Mouse (Mus musculus): ENCODE results near the gene Sez6l2. TPM values are rescaled to one million over a fixed set of nuclear protein-coding genes. Genes with fewer than 3 reads are reported as not detected.
A peak's percentile ranks its signal among the peaks of the same experiment; 100 is the strongest.

Sez6l2 gene
- polyA plus RNA-seq, 1 experiment = 129 TPM

DNA sequence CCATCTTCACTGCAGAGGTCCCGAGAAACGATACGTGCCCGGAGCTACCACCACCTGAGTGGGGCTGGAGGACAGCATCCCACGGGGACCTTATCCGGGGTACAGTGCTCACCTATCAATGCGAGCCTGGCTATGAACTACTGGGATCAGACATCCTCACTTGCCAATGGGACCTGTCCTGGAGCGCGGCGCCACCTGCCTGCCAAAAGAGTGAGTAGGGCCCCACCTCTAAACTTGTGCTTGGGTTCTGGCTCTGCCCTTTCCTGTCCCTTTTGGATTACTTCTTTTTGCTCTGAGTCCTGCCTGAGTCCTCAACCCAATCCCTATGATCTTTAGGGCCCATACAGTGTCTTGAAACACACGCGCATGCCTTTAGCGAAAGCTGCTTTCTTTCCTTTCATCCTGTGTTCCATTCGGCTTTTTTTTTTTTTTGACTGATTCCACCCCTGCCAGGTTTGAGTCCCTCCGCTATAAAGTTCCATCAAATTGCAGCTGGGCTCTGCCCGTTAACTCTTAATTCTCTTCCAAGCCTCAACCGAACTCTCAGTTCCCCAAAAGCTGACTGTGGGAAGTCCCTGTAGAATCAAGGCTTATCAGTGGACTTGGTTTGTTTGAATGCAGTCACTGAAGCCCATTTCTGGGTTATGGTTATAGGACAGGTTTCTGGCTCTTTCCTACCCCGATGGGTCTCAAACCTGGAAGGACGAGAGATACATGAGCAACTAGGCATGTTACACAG is 13.4 kb downstream of the Sez6l2 start:
- TF ChIP-seq CTCF (IDR thresholded peaks at IDR 0.05; ENCODE audit: borderline replicate concordance, extremely low read depth, insufficient read depth, insufficient read length) (peak; percentile 58), POLR2A (IDR thresholded peaks at IDR 0.05; ENCODE audit: borderline replicate concordance, extremely low read depth, insufficient read depth, insufficient read length, poor library complexity, severe bottlenecking) (no peak)
- peak; percentile 47 for DNase-seq (ENCODE audit: low read depth)

GRCm38 (mm10) chr7:126965568-126965967 is 15.2 kb downstream of the Sez6l2 start:
- DNase-seq (ENCODE audit: low read depth) = no peak
- no peak for TF ChIP-seq POLR2A (IDR thresholded peaks at IDR 0.05; ENCODE audit: borderline replicate concordance, extremely low read depth, insufficient read depth, insufficient read length, poor library complexity, severe bottlenecking)
- TF ChIP-seq CTCF (IDR thresholded peaks at IDR 0.05; ENCODE audit: borderline replicate concordance, extremely low read depth, insufficient read depth, insufficient read length) = no peak

DNA sequence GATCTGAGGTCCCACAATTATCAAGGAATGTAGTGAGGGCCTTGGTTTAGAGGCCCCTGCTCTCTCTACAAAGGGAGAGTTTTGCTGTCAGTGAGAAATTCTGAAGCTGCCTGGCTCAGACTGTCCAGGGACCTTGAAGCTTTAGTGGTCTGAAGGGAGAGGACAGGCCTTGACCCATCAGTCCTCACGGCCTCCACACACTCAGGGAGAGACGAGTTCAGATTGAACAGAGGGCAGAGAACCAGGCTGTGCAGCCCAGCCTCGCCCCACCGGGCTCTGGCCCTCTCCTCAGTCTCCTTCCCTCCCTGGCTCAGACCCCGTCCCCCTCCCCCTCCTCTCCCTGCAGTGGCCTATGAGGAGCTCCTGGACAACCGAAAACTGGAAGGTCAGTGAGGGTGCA is 17.0 kb downstream of the Sez6l2 start:
- TF ChIP-seq POLR2A (IDR thresholded peaks at IDR 0.05; ENCODE audit: borderline replicate concordance, extremely low read depth, insufficient read depth, insufficient read length, poor library complexity, severe bottlenecking) (no peak), CTCF (IDR thresholded peaks at IDR 0.05; ENCODE audit: borderline replicate concordance, extremely low read depth, insufficient read depth, insufficient read length) (no peak)
- DNase-seq (ENCODE audit: low read depth) = no peak

DNA sequence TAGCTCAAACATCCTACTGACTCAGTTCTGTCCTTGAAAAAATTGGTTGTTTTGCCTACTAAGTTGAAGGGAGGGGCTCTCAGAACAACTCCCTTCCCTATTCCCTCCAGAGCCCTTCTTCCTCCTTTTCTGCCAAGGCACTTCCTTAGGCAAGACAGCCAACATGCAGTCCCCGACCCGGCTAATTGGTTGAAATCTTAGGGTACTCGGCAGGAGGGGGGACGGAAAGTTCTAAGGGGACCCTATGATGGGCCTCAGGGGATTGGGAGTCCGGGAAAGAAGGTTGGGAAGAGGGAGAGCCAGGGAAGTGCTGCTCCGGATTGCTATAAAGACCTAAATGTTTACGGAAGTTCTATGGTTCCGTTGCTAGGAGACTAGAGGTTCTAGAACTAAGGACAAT is 25.1 kb downstream of the Sez6l2 start:
- DNase-seq (ENCODE audit: low read depth) = peak; percentile 2
- TF ChIP-seq CTCF (IDR thresholded peaks at IDR 0.05; ENCODE audit: borderline replicate concordance, extremely low read depth, insufficient read depth, insufficient read length) (no peak), POLR2A (IDR thresholded peaks at IDR 0.05; ENCODE audit: borderline replicate concordance, extremely low read depth, insufficient read depth, insufficient read length, poor library complexity, severe bottlenecking) (no peak)

DNA sequence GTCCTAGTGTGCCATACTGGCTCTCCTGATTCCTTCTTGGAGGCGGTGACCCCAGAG is 25.4 kb downstream of the Sez6l2 start, which contains the start of gene Cdipt:
Gene Cdipt, plus strand, starts transcription at position 22 of the 57 bp plus-strand sequence.
- no peak for DNase-seq (ENCODE audit: low read depth)
- TF ChIP-seq POLR2A (IDR thresholded peaks at IDR 0.05; ENCODE audit: borderline replicate concordance, extremely low read depth, insufficient read depth, insufficient read length, poor library complexity, severe bottlenecking) = no peak
- no peak for TF ChIP-seq CTCF (IDR thresholded peaks at IDR 0.05; ENCODE audit: borderline replicate concordance, extremely low read depth, insufficient read depth, insufficient read length)

DNA sequence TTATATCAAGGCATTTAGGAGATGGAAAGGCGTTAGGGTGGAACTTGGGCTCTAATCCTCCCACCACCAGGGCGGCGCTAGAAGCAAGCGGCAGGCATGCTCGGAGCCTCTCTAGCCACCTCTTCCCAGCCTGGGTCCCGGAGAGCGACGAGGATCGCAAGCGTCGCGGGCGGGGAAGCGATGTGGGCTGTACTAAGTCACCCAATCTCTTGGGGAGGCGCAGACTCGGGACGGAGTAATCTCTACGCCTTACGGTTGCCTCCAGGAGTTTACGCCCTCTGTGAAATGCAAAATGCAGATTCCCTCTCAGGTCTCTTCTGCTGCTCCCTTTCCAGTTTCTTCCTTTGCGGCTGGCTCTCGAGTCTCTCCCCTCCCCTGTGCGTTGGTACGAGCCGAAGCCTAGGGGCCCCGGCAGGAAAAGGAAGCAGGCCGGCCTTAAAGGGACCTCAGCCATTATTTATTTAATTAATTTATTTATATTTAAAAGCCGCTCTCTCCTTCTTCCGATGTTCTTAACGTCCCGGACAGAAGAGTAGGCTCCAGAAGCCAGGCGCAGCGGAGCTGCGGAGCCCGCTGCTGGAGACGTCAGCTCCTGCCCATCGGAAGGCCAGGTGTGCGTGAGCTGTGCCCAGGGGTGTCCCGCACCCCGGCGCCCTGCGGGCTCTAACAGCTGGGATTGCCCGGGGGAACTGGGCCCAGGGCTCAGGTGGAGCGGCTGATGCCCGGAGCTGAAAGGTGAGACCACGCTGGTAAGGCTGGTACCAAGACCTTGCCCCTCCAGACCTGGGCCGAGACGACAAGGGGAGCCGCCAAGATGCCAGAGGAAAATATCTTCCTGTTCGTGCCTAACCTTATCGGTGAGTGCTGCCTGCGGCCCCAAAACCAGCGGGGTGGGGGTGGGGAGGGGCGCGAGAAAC is 25.8 kb downstream of the Sez6l2 start, which contains the start of gene Cdiptos:
Gene Cdiptos, minus strand, starts transcription at position 149 of the 917 bp plus-strand sequence.
- peak; percentile 98 for TF ChIP-seq CTCF (IDR thresholded peaks at IDR 0.05; ENCODE audit: borderline replicate concordance, extremely low read depth, insufficient read depth, insufficient read length)
- no peak for TF ChIP-seq POLR2A (IDR thresholded peaks at IDR 0.05; ENCODE audit: borderline replicate concordance, extremely low read depth, insufficient read depth, insufficient read length, poor library complexity, severe bottlenecking)
- DNase-seq (ENCODE audit: low read depth) = peak; percentile 99

DNA sequence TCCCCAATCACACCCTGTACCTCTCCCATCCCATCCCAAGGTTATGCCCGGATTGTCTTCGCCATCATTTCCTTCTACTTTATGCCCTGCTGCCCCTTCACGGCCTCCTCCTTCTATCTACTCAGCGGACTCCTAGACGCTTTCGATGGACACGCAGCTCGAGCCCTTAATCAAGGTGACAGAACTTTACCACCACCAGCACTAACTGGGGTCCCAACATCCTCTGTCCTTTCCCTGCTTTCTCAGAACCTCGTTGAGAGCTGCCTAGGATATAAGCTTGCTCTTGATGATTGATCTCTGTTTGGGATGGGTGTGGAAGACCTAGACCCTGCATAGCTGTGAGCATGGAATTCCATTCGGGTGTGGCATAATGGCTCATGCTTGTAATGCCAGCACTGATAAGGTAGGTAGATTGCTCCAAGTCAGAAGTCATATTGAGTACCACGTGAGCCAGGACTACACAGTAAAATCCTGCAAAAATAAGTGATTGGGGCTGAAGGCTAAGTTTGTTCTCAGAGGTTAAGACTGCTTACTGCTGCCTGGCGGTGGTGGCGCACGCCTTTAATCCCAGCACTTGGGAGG is 26.6 kb downstream of the Sez6l2 start:
- no peak for DNase-seq (ENCODE audit: low read depth)
- TF ChIP-seq POLR2A (IDR thresholded peaks at IDR 0.05; ENCODE audit: borderline replicate concordance, extremely low read depth, insufficient read depth, insufficient read length, poor library complexity, severe bottlenecking) (no peak), CTCF (IDR thresholded peaks at IDR 0.05; ENCODE audit: borderline replicate concordance, extremely low read depth, insufficient read depth, insufficient read length) (no peak)

DNA sequence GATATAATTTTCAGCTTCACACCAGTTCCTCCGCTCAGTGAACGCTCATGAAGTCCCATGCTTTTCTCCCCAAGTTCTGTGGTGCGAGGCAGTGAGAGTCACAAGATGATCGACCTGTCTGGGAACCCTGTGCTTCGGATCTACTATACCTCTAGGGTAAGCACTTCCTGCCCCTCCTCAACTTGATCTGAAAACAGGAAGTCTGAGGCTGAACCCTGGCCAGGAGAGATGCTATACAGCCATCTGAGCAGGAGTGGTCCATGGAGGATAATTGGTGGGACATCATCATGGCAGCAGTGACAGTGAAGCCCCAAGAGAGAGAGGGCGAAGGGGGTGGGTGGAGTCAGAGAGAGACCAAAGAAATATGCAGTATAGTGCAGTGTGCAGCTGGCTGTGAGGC is 28.5 kb downstream of the Sez6l2 start:
- no peak for TF ChIP-seq POLR2A (IDR thresholded peaks at IDR 0.05; ENCODE audit: borderline replicate concordance, extremely low read depth, insufficient read depth, insufficient read length, poor library complexity, severe bottlenecking)
- no peak for TF ChIP-seq CTCF (IDR thresholded peaks at IDR 0.05; ENCODE audit: borderline replicate concordance, extremely low read depth, insufficient read depth, insufficient read length)

GRCm38 (mm10) chr7:126981601-126982000 is 31.2 kb downstream of the Sez6l2 start:
- DNase-seq (ENCODE audit: low read depth) = no peak
- TF ChIP-seq POLR2A (IDR thresholded peaks at IDR 0.05; ENCODE audit: borderline replicate concordance, extremely low read depth, insufficient read depth, insufficient read length, poor library complexity, severe bottlenecking) (no peak), CTCF (IDR thresholded peaks at IDR 0.05; ENCODE audit: borderline replicate concordance, extremely low read depth, insufficient read depth, insufficient read length) (no peak)

More for the DNA sequence above, 28.5 kb downstream of the Sez6l2 start:
- no peak for DNase-seq (ENCODE audit: low read depth)

DNA sequence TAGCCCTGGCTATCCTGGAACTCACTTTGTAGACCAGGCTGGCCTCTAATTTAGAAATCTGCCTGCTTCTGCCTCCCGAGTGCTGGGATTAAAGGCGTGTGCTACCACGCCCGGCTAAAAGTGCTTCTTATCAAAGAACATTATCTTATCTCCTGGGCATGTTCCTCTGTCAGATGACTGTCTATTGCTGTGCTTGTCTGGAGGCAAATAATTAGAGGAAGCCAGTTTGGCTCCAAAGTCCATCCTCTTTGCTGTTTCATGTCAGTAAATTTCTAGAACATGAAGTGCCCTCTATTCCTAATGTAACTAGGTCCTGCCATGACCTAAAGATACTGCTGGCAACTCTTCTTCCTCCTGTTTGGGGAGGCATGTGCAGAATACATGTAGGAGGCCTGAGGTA is 31.7 kb downstream of the Sez6l2 start:
- DNase-seq (ENCODE audit: low read depth) = no peak
- TF ChIP-seq POLR2A (IDR thresholded peaks at IDR 0.05; ENCODE audit: borderline replicate concordance, extremely low read depth, insufficient read depth, insufficient read length, poor library complexity, severe bottlenecking) (no peak), CTCF (IDR thresholded peaks at IDR 0.05; ENCODE audit: borderline replicate concordance, extremely low read depth, insufficient read depth, insufficient read length) (no peak)

- no peak for TF ChIP-seq CTCF (IDR thresholded peaks at IDR 0.05; ENCODE audit: borderline replicate concordance, extremely low read depth, insufficient read depth, insufficient read length)
- no peak for TF ChIP-seq POLR2A (IDR thresholded peaks at IDR 0.05; ENCODE audit: borderline replicate concordance, extremely low read depth, insufficient read depth, insufficient read length, poor library complexity, severe bottlenecking)
- no peak for DNase-seq (ENCODE audit: low read depth)
These were observed 32.8 kb downstream of the Sez6l2 start for GRCm38 (mm10) chr7:126983113-126983512.

All from brain, embryonic 14.5 days (tissue).